Mouse (Mus musculus) layer of hippocampus, adult 9-10 months (tissue): ENCODE results near the gene Mrpl3.
A peak's percentile ranks its signal among the peaks of the same experiment; 100 is the strongest.
"Not testable (repeated sequence)": the region's sequence is repeated elsewhere in the genome, so short reads cannot be mapped to it uniquely, and the experiment has no call there.

Source experiments
- DNase-seq: peaks from one replicate; pipeline ENCODE4 v3.0.0; 2022; ENCODE audit warnings: low spot score

The Mrpl3 gene

GRCm38 (mm10) chr9:105053147-105053557 lies at the start of gene Mrpl3:
TSS of gene Mrpl3 (plus strand) at chr9:105053239.
- peak; percentile 67 for DNase-seq

- DNase-seq, result no peak
Measured at GRCm38 (mm10) chr9:105010721-105011120, 42.3 kb upstream of the Mrpl3 start.

- DNase-seq, result no peak
Measured at GRCm38 (mm10) chr9:105018186-105018585, 34.9 kb upstream of the Mrpl3 start.

- no peak for DNase-seq
Measured at GRCm38 (mm10) chr9:105028311-105028710, 24.7 kb upstream of the Mrpl3 start.

GRCm38 (mm10) chr9:105032572-105032971 lies 20.5 kb upstream of the Mrpl3 start:
- no peak for DNase-seq

GRCm38 (mm10) chr9:105033641-105034040 lies 19.4 kb upstream of the Mrpl3 start:
- DNase-seq, result no peak

GRCm38 (mm10) chr9:105037847-105038246 lies 15.2 kb upstream of the Mrpl3 start:
- DNase-seq, result no peak

- DNase-seq, result no peak
Measured at GRCm38 (mm10) chr9:105046014-105046413, 7.0 kb upstream of the Mrpl3 start.

- DNase-seq, result peak; percentile 48
Measured at GRCm38 (mm10) chr9:105048351-105048750, 4.7 kb upstream of the Mrpl3 start.

GRCm38 (mm10) chr9:105049636-105050035 lies 3.4 kb upstream of the Mrpl3 start:
- peak; percentile 29 for DNase-seq

- no peak for DNase-seq
Measured at GRCm38 (mm10) chr9:105050257-105050656, 2.8 kb upstream of the Mrpl3 start.

GRCm38 (mm10) chr9:105053812-105054211 lies 773 bp downstream of the Mrpl3 start:
- DNase-seq, result no peak

- no peak for DNase-seq
Measured at GRCm38 (mm10) chr9:105069106-105069505, 16.1 kb downstream of the Mrpl3 start.

GRCm38 (mm10) chr9:105072991-105073748 lies 20.1 kb downstream of the Mrpl3 start:
- DNase-seq, result no peak

- no peak for DNase-seq
Measured at GRCm38 (mm10) chr9:105074851-105075250, 21.8 kb downstream of the Mrpl3 start.

GRCm38 (mm10) chr9:105076756-105077424 lies 23.9 kb downstream of the Mrpl3 start:
- DNase-seq, result no peak

- no peak for DNase-seq
Measured at GRCm38 (mm10) chr9:105078460-105078859, 25.4 kb downstream of the Mrpl3 start.

- DNase-seq, result no peak
Measured at GRCm38 (mm10) chr9:105080246-105080645, 27.2 kb downstream of the Mrpl3 start.

- DNase-seq, result no peak
Measured at GRCm38 (mm10) chr9:105100807-105101570, 48.0 kb downstream of the Mrpl3 start.

- DNase-seq, result no peak
Measured at GRCm38 (mm10) chr9:105101911-105102310, 48.9 kb downstream of the Mrpl3 start.

GRCm38 (mm10) chr9:105103893-105104292 lies 50.9 kb downstream of the Mrpl3 start:
- no peak for DNase-seq

GRCm38 (mm10) chr9:105125206-105125605 lies 72.2 kb downstream of the Mrpl3 start:
- DNase-seq, result not testable (repeated sequence)
